Mouse (Mus musculus): ENCODE data around the gene Akr1b7. TPM values are rescaled to one million over a fixed set of nuclear protein-coding genes. Genes with fewer than 3 reads are reported as not detected.
A peak's percentile ranks its signal among the peaks of the same experiment; 100 is the strongest.

The Akr1b7 gene
- polyA plus RNA-seq, 1 experiment from 2014 or later: not detected

GRCm38 (mm10) chr6:34441556-34442257 lies 29.6 kb downstream of the Akr1b7 start:
- Histone ChIP-seq H3K4me3 (no peak overlapping the region), H3K4me2 (no peak overlapping the region), H3K9me3 (no peaks in the 10 kb centered on the region), H3K4me1 (peaks cover 10% of the 10 kb centered on the region), H3K27ac (replicated peaks) (no peak overlapping the region), H3K9ac (no peak overlapping the region), H3K36me3 (no peaks in the 10 kb centered on the region), H3K27me3 (replicated peaks) (no peaks in the 10 kb centered on the region)
- 48% methylated on average over 9 of the region's 9 CpGs for WGBS
- no peak for ATAC-seq (ENCODE audit: extremely low read depth, insufficient number of reproducible peaks, low FRiP score, low TSS enrichment)

GRCm38 (mm10) chr6:34443791-34444190 lies 31.7 kb downstream of the Akr1b7 start:
- Histone ChIP-seq H3K4me3 (no peak overlapping the region), H3K4me1 (peaks cover 10% of the 10 kb centered on the region), H3K27ac (replicated peaks) (no peak overlapping the region), H3K9ac (no peak overlapping the region), H3K36me3 (no peaks in the 10 kb centered on the region), H3K9me3 (no peaks in the 10 kb centered on the region), H3K4me2 (no peak overlapping the region), H3K27me3 (replicated peaks) (no peaks in the 10 kb centered on the region)
- no peak for ATAC-seq (ENCODE audit: extremely low read depth, insufficient number of reproducible peaks, low FRiP score, low TSS enrichment)
- 53% methylated on average over 2 of the region's 2 CpGs for WGBS

GRCm38 (mm10) chr6:34447961-34448360 lies 35.8 kb downstream of the Akr1b7 start:
- H3K9ac ChIP-seq: no peak overlapping the region
- H3K27ac ChIP-seq (replicated peaks): no peak overlapping the region
- no peaks in the 10 kb centered on the region for H3K36me3 ChIP-seq
- peaks cover 3% of the 10 kb centered on the region; the same call in 1 of the 2 replicates for H3K4me1 ChIP-seq
- H3K4me3 ChIP-seq: no peak overlapping the region
- ATAC-seq (ENCODE audit: extremely low read depth, insufficient number of reproducible peaks, low FRiP score, low TSS enrichment): no peak
- no peak overlapping the region for H3K4me2 ChIP-seq
- H3K9me3 ChIP-seq: no peaks in the 10 kb centered on the region
- 0 out of 2 replicates have a peak, but pooled peaks cover 5% of the 10 kb centered on the region for H3K27me3 ChIP-seq (replicated peaks)
- WGBS: 7% methylated on average over 2 of the region's 2 CpGs

GRCm38 (mm10) chr6:34448696-34449095 lies 36.6 kb downstream of the Akr1b7 start:
- H3K36me3 ChIP-seq: no peaks in the 10 kb centered on the region
- H3K9me3 ChIP-seq: no peaks in the 10 kb centered on the region
- H3K4me3 ChIP-seq: no peak overlapping the region
- ATAC-seq (ENCODE audit: extremely low read depth, insufficient number of reproducible peaks, low FRiP score, low TSS enrichment): no peak
- H3K4me2 ChIP-seq: no peak overlapping the region
- peaks cover under 1% of the 10 kb centered on the region; the same call in 1 of the 2 replicates for H3K4me1 ChIP-seq
- WGBS: 56% methylated on average over 1 of the region's 1 CpGs
- no peak overlapping the region for H3K9ac ChIP-seq
- 0 out of 2 replicates have a peak, but pooled peaks cover 5% of the 10 kb centered on the region for H3K27me3 ChIP-seq (replicated peaks)
- no peak overlapping the region for H3K27ac ChIP-seq (replicated peaks)

- no peak overlapping the region for H3K9ac ChIP-seq
- no peaks in the 10 kb centered on the region for H3K36me3 ChIP-seq
- peaks cover 9% of the 10 kb centered on the region; the same call in 1 of the 2 replicates for H3K4me1 ChIP-seq
- no peak for ATAC-seq (ENCODE audit: extremely low read depth, insufficient number of reproducible peaks, low FRiP score, low TSS enrichment)
- no peak overlapping the region for H3K4me2 ChIP-seq
- no peaks in the 10 kb centered on the region for H3K9me3 ChIP-seq
- WGBS: 46% methylated on average over 7 of the region's 7 CpGs
- H3K27ac ChIP-seq (replicated peaks): no peak overlapping the region
- no peak overlapping the region for H3K4me3 ChIP-seq
- H3K27me3 ChIP-seq (replicated peaks): 0 out of 2 replicates have a peak, but pooled peaks cover 8% of the 10 kb centered on the region
Measured at GRCm38 (mm10) chr6:34452963-34453770, 41.0 kb downstream of the Akr1b7 start.

GRCm38 (mm10) chr6:34459456-34459855 lies 47.3 kb downstream of the Akr1b7 start:
- Histone ChIP-seq H3K4me1 (peaks cover 9% of the 10 kb centered on the region; the same call in 1 of the 2 replicates), H3K9ac (no peak overlapping the region), H3K27ac (replicated peaks) (no peak overlapping the region), H3K4me2 (no peak overlapping the region), H3K4me3 (no peak overlapping the region), H3K27me3 (replicated peaks) (0 out of 2 replicates have a peak, but pooled peaks cover 3% of the 10 kb centered on the region), H3K36me3 (no peaks in the 10 kb centered on the region), H3K9me3 (no peaks in the 10 kb centered on the region)
- ATAC-seq (ENCODE audit: extremely low read depth, insufficient number of reproducible peaks, low FRiP score, low TSS enrichment): no peak

- H3K36me3 ChIP-seq: no peaks in the 10 kb centered on the region
- H3K4me3 ChIP-seq: no peak overlapping the region
- H3K9ac ChIP-seq: no peak overlapping the region
- H3K27me3 ChIP-seq (replicated peaks): no peaks in the 10 kb centered on the region
- no peak overlapping the region for H3K4me2 ChIP-seq
- no peak overlapping the region for H3K27ac ChIP-seq (replicated peaks)
- H3K4me1 ChIP-seq: peaks cover 3% of the 10 kb centered on the region; the same call in 1 of the 2 replicates
- 38% methylated on average over 4 of the region's 4 CpGs for WGBS
- ATAC-seq (ENCODE audit: extremely low read depth, insufficient number of reproducible peaks, low FRiP score, low TSS enrichment): no peak
- H3K9me3 ChIP-seq: no peaks in the 10 kb centered on the region
Measured at GRCm38 (mm10) chr6:34460651-34461050, 48.5 kb downstream of the Akr1b7 start.

GRCm38 (mm10) chr6:34463582-34463981 lies 51.4 kb downstream of the Akr1b7 start:
- Histone ChIP-seq H3K4me2 (no peak overlapping the region), H3K36me3 (no peaks in the 10 kb centered on the region), H3K27ac (replicated peaks) (no peak overlapping the region), H3K4me3 (no peak overlapping the region), H3K9me3 (no peaks in the 10 kb centered on the region), H3K4me1 (no peaks in the 10 kb centered on the region), H3K27me3 (replicated peaks) (no peaks in the 10 kb centered on the region; the same call in 1 of the 2 replicates), H3K9ac (no peak overlapping the region)
- 87% methylated on average over 4 of the region's 4 CpGs for WGBS
- no peak for ATAC-seq (ENCODE audit: extremely low read depth, insufficient number of reproducible peaks, low FRiP score, low TSS enrichment)

- no peaks in the 10 kb centered on the region for H3K36me3 ChIP-seq
- H3K9me3 ChIP-seq: no peaks in the 10 kb centered on the region
- WGBS: 46% methylated on average over 12 of the region's 12 CpGs
- ATAC-seq (ENCODE audit: extremely low read depth, insufficient number of reproducible peaks, low FRiP score, low TSS enrichment): peak; percentile 52; the same call in 1 of the 2 replicates
- no peak overlapping the region for H3K4me3 ChIP-seq
- H3K4me1 ChIP-seq: peaks cover 18% of the 10 kb centered on the region
- peak overlapping the region; percentile 56 for H3K27ac ChIP-seq (replicated peaks)
- H3K27me3 ChIP-seq (replicated peaks): no peaks in the 10 kb centered on the region; the same call in 1 of the 2 replicates
- H3K4me2 ChIP-seq: peak overlapping the region; percentile 13; the same call in 1 of the 2 replicates
- no peak overlapping the region for H3K9ac ChIP-seq
Measured at GRCm38 (mm10) chr6:34471434-34472110, 59.4 kb downstream of the Akr1b7 start.
